Mouse (Mus musculus): ENCODE measurements around the gene Tmed2.
A peak's percentile ranks its signal among the peaks of the same experiment; 100 is the strongest.
"Not testable (repeated sequence)": the region's sequence is repeated elsewhere in the genome, so short reads cannot be mapped to it uniquely, and the experiment has no call there.

Gene Tmed2

GRCm38 (mm10) chr5:124578633-124579317, 38.3 kb downstream of the Tmed2 start, which contains the start of the genes Eif2b1 and Gtf2h3:
TSS of gene Eif2b1 (minus strand) at chr5:124579131.
TSS of gene Gtf2h3 (plus strand) at chr5:124579140.
- DNase-seq (ENCODE audit: inconsistent ontology term), result peak; percentile 90

GRCm38 (mm10) chr5:124582515-124582914, 42.0 kb downstream of the Tmed2 start:
- no peak for DNase-seq (ENCODE audit: inconsistent ontology term)

GRCm38 (mm10) chr5:124592768-124593167, 52.3 kb downstream of the Tmed2 start:
- no peak for DNase-seq (ENCODE audit: inconsistent ontology term)

GRCm38 (mm10) chr5:124598224-124599174, 58.0 kb downstream of the Tmed2 start:
- DNase-seq (ENCODE audit: inconsistent ontology term), result peak; percentile 90

- not testable (repeated sequence) for DNase-seq (ENCODE audit: inconsistent ontology term)
These were observed 59.2 kb downstream of the Tmed2 start for GRCm38 (mm10) chr5:124599726-124600125.

Data from Muller cell, postnatal 12 days (primary cell).